Mouse (Mus musculus) stomach, embryonic 16.5 days (tissue): ENCODE measurements around the gene Tfip11. TPM values are rescaled to one million over a fixed set of nuclear protein-coding genes. Genes with fewer than 3 reads are reported as not detected.

ENCODE experiments used
- ATAC-seq: fragments of 200-750 bp; cut with Nextera tagmentation; 2 replicates; pipeline ENCODE4 v1.8.0; 2017; ENCODE audit warnings: moderate number of reproducible peaks, moderate TSS enrichment; ENCODE audit not compliant: insufficient read depth, low FRiP score
- H3K27ac ChIP-seq: fragments of 300-500 bp; sonication (generic); 2 replicates; pipeline ENCODE4 v1.5.1; 2014; ENCODE audit warnings: low read length
- H3K27me3 ChIP-seq: fragments of 300-500 bp; sonication (generic); 2 replicates; pipeline ENCODE4 v1.6.1; 2014; ENCODE audit warnings: low read length, control low read depth, mixed read lengths; ENCODE audit not compliant: control insufficient read depth, insufficient read depth
- H3K36me3 ChIP-seq: fragments of 300-500 bp; sonication (generic); 2 replicates; pipeline ENCODE4 v1.6.1; 2014; ENCODE audit warnings: low read length; ENCODE audit not compliant: control insufficient read depth, insufficient read depth
- H3K4me1 ChIP-seq: fragments of 300-500 bp; sonication (generic); 2 replicates; pipeline ENCODE4 v1.6.1; 2014; ENCODE audit warnings: low read length, control low read depth, mixed read lengths; ENCODE audit not compliant: control insufficient read depth, insufficient read depth
- H3K4me2 ChIP-seq: fragments of 300-500 bp; sonication (generic); 2 replicates; pipeline ENCODE4 v1.6.1; 2014; ENCODE audit warnings: low read depth, low read length, mixed read lengths
- H3K4me3 ChIP-seq: fragments of 300-500 bp; sonication (generic); replicated peaks from 2 replicates; pipeline ENCODE4 v1.5.1; 2014; ENCODE audit warnings: mild to moderate bottlenecking, low read length
- H3K9ac ChIP-seq: fragments of 300-500 bp; sonication (generic); 2 replicates; pipeline ENCODE4 v1.6.1; 2014; ENCODE audit warnings: low read length
- H3K9me3 ChIP-seq: fragments of 300-500 bp; sonication (generic); replicated peaks from 2 replicates; pipeline ENCODE4 v1.6.1; 2016; ENCODE audit warnings: low read length, control low read depth; ENCODE audit not compliant: control insufficient read depth
- WGBS: fragments of 180-500 bp; shearing (Covaris S2); extraction: QIAGEN DNeasy Blood & Tissue Kit; methylation state at CpG from one replicate; pipeline ENCODE4 v1.1.7; 2014; 5-methylcytosine and 5-hydroxymethylcytosine counted together
- polyA plus RNA-seq: library from polyadenylated mRNA; unstranded; fragments of >200 nt; fragmentation: Nextera tagmentation; extraction: Ambion mirVana; gene quantifications from 2 replicates; pipeline ENCODE4 v1.2.1, GENCODE M21; 2015

The Tfip11 gene
- polyA plus RNA-seq, result 27.6 and 28.0 TPM in 2 replicates

DNA sequence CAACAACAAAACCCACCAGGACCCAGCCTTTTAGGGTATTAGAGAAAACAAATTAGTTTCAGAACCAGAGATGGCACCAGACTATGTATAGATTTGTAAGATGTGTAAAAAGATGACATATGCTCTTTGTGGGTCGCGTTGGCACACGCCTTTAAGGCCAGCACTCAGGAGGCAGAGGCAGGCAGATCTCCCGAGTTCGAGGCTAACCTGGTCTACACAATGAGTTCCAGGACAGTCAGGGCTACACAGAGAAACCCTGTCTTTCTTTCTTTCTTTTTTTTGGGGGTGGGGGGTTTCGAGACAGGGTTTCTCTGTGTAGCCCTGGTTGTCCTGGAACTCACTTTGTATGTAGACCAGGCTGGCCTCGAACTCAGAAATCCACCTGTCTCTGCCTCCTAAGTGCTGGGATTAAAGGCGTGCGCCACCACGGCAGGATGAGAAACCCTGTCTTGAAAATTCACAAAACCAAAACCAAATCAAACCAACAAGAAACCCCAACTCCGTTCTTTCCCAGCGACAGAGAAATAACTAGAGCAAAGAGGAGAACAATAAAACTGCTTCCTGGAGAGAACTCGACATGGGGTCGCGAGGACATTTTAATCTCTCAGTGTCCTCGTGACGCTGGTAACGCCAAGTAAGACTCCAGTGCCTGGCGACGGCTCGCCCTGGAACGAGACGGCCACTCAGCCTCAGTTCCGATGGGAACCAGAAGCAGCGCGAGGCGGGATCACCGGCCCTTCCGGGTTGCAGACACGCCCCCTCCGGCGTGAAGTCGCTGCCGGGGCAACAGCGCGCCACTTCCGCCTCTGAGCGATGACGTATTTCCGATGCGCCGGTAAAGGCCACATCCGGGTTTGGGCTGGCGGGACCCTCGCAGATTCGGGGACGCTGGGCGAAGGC, at the start of gene Tfip11:
TSS of gene Tfip11 (plus strand) at position 813 of the 900 bp plus-strand sequence.
- peak; percentile 88 for ATAC-seq
- Histone ChIP-seq H3K9me3 (no peaks in the 10 kb centered on the region), H3K36me3 (peaks cover 15% of the 10 kb centered on the region), H3K4me1 (peaks cover 11% of the 10 kb centered on the region), H3K9ac (peak within 1 kb of the TSS; percentile 80), H3K27ac (peak within 1 kb of the TSS; percentile 86), H3K4me2 (peak within 1 kb of the TSS; percentile 80), H3K4me3 (peak within 1 kb of the TSS; percentile 90), H3K27me3 (no peaks in the 10 kb centered on the region)
- 7% methylated on average over 48 of the region's 48 CpGs for WGBS

- Histone ChIP-seq H3K9me3 (no peaks in the 10 kb centered on the region), H3K27ac (peak overlapping the region; percentile 67), H3K9ac (peak overlapping the region; percentile 87), H3K27me3 (no peaks in the 10 kb centered on the region), H3K4me2 (peak overlapping the region; percentile 89), H3K4me1 (peaks cover 46% of the 10 kb centered on the region), H3K36me3 (no peaks in the 10 kb centered on the region), H3K4me3 (peak overlapping the region; percentile 84)
- under 1% methylated on average over 24 of the region's 24 CpGs for WGBS
- peak; percentile 8; the same call in 1 of the 2 replicates for ATAC-seq
Measured at GRCm38 (mm10) chr5:112276907-112277348, 49.2 kb upstream of the Tfip11 start.

DNA sequence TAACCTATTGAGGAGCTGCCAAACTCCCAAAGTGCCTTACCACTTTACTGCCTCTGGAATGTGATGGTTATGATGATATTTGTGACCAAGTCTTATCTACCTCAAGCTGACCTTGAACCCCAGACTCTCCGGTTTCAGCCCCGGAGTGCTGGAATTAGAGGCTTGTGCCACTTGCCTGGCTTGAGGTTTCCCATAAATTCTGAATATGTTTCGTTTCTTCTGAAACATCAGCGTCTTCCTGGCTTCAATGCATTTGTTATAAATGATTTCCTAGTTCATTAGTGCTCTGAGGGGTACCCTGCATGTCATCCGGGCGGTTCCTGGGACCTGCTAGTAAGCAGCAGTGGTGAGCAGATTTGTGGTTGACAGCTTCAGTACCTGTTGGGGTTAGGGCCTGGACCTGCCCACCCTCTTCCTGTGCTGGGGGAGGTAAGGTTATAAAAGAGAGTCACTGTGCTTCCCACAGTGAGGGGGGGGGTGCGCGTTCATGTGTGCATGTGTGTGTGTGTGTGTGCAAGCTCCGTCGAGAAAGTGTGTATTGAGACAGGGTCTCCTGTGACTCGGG, 48.2 kb upstream of the Tfip11 start:
- 81% methylated on average over 11 of the region's 11 CpGs for WGBS
- no peak for ATAC-seq

GRCm38 (mm10) chr5:112279181-112280021, 46.8 kb upstream of the Tfip11 start:
- H3K4me1 ChIP-seq, result peaks cover 56% of the 10 kb centered on the region
- ATAC-seq, result no peak
- H3K27ac ChIP-seq, result peak overlapping the region; percentile 41
- peak overlapping the region; percentile 13 for H3K9ac ChIP-seq
- no peak overlapping the region for H3K4me3 ChIP-seq
- H3K36me3 ChIP-seq, result no peaks in the 10 kb centered on the region
- H3K27me3 ChIP-seq, result no peaks in the 10 kb centered on the region
- 83% methylated on average over 17 of the region's 17 CpGs for WGBS
- no peaks in the 10 kb centered on the region for H3K9me3 ChIP-seq
- H3K4me2 ChIP-seq, result 0 out of 2 replicates have a peak overlapping the region, but pooled peaks have one; percentile 15

More for the DNA sequence above, 48.2 kb upstream of the Tfip11 start:
- Histone ChIP-seq H3K27me3 (no peaks in the 10 kb centered on the region), H3K4me2 (peak overlapping the region; percentile 89), H3K4me1 (peaks cover 54% of the 10 kb centered on the region), H3K9me3 (no peaks in the 10 kb centered on the region), H3K36me3 (no peaks in the 10 kb centered on the region), H3K4me3 (peak overlapping the region; percentile 84), H3K27ac (no peak overlapping the region), H3K9ac (0 out of 2 replicates have a peak overlapping the region, but pooled peaks have one; percentile 87)

DNA sequence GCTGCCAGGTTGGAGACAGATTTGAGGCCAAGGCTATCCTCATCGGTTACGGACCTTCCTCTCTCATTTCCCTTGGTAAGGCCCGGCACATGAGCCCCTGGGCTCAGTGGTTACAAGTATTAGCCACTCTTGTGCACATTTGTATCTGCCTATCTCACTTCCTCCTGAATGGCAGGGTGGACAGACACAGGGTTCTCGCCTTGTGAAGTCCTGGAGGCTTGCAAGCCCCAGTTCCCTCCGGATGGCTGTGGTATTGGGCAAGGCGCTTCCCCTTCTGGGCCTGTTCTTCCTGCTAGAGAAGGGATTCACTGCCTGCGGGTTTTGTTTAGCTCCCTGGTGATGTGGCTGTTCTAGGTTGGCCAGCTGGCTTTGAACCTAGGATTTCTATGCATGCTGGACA, 46.0 kb upstream of the Tfip11 start:
- no peaks in the 10 kb centered on the region for H3K27me3 ChIP-seq
- no peaks in the 10 kb centered on the region for H3K9me3 ChIP-seq
- WGBS, result 78% methylated on average over 7 of the region's 7 CpGs
- no peak for ATAC-seq
- H3K4me1 ChIP-seq, result peaks cover 56% of the 10 kb centered on the region
- no peaks in the 10 kb centered on the region for H3K36me3 ChIP-seq
- H3K27ac ChIP-seq, result peak overlapping the region; percentile 41
- H3K4me2 ChIP-seq, result no peak overlapping the region
- H3K4me3 ChIP-seq, result no peak overlapping the region
- H3K9ac ChIP-seq, result peak overlapping the region; percentile 13

GRCm38 (mm10) chr5:112280863-112281660, 45.1 kb upstream of the Tfip11 start:
- 56% methylated on average over 15 of the region's 15 CpGs for WGBS
- Histone ChIP-seq H3K27me3 (no peaks in the 10 kb centered on the region), H3K27ac (peak overlapping the region; percentile 41; the same call in 1 of the 2 replicates), H3K9me3 (no peaks in the 10 kb centered on the region), H3K4me2 (no peak overlapping the region), H3K4me3 (no peak overlapping the region), H3K4me1 (peaks cover 53% of the 10 kb centered on the region), H3K36me3 (no peaks in the 10 kb centered on the region), H3K9ac (peak overlapping the region; percentile 13; the same call in 1 of the 2 replicates)
- ATAC-seq, result no peak

DNA sequence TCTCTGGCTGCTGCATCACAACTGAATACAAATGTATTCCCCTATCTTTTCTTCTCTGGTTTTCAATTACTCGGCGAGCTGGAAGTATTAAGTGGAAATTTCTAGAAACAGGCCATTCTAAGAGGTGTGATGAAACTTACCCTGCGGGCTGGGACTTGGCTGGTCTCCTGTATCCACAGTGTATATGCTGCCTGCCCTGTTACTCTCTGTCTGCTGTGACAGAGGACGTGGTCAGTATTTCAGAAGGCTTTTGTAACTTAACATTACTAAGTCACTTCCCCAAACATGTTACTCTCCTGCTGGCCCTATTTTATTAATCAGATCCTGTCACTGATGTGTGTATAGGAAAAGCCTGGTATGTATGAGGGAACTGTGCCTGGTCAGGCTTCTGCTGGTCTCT, 44.5 kb upstream of the Tfip11 start:
- Histone ChIP-seq H3K36me3 (no peaks in the 10 kb centered on the region), H3K9me3 (no peaks in the 10 kb centered on the region), H3K4me3 (no peak overlapping the region), H3K4me1 (peaks cover 56% of the 10 kb centered on the region), H3K4me2 (no peak overlapping the region), H3K27me3 (no peaks in the 10 kb centered on the region), H3K27ac (no peak overlapping the region), H3K9ac (no peak overlapping the region)
- 77% methylated on average over 4 of the region's 4 CpGs for WGBS
- no peak for ATAC-seq

GRCm38 (mm10) chr5:112282123-112282779, 43.9 kb upstream of the Tfip11 start:
- H3K27me3 ChIP-seq, result no peaks in the 10 kb centered on the region
- H3K36me3 ChIP-seq, result no peaks in the 10 kb centered on the region
- H3K27ac ChIP-seq, result peak overlapping the region; percentile 69
- peak overlapping the region; percentile 18 for H3K9ac ChIP-seq
- H3K9me3 ChIP-seq, result no peaks in the 10 kb centered on the region
- 60% methylated on average over 6 of the region's 6 CpGs for WGBS
- no peak overlapping the region for H3K4me3 ChIP-seq
- H3K4me2 ChIP-seq, result no peak overlapping the region
- ATAC-seq, result no peak
- H3K4me1 ChIP-seq, result peaks cover 61% of the 10 kb centered on the region
